Mouse (Mus musculus) embryonic facial prominence, embryonic 15.5 days (tissue): ENCODE data around the gene Anxa9. TPM values are rescaled to one million over a fixed set of nuclear protein-coding genes. Genes with fewer than 3 reads are reported as not detected.
A peak's percentile ranks its signal among the peaks of the same experiment; 100 is the strongest.
"Not testable (repeated sequence)": the region's sequence is repeated elsewhere in the genome, so short reads cannot be mapped to it uniquely, and the experiment has no call there.

Source experiments
- ATAC-seq: fragments of 200-750 bp; cut with Nextera tagmentation; 2 replicates; pipeline ENCODE4 v1.8.0; 2017; ENCODE audit warnings: low read depth, moderate TSS enrichment; ENCODE audit not compliant: insufficient number of reproducible peaks, low FRiP score, low TSS enrichment
- H3K27ac ChIP-seq: fragments of 300-500 bp; sonication (generic); replicated peaks from 2 replicates; pipeline ENCODE4 v1.5.1; 2015; ENCODE audit warnings: mild to moderate bottlenecking, inconsistent platforms
- H3K27me3 ChIP-seq: fragments of 300-500 bp; sonication (generic); 2 replicates; pipeline ENCODE4 v1.6.1; 2015; ENCODE audit warnings: inconsistent platforms
- H3K36me3 ChIP-seq: fragments of 300-500 bp; sonication (generic); 2 replicates; pipeline ENCODE4 v1.6.1; 2015; ENCODE audit warnings: mild to moderate bottlenecking, inconsistent platforms
- H3K4me1 ChIP-seq: fragments of 300-500 bp; sonication (generic); 2 replicates; pipeline ENCODE4 v1.6.1; 2015; ENCODE audit warnings: inconsistent platforms
- H3K4me2 ChIP-seq: fragments of 300-500 bp; sonication (generic); replicated peaks from 2 replicates; pipeline ENCODE4 v1.6.1; 2015; ENCODE audit warnings: mild to moderate bottlenecking, inconsistent platforms
- H3K4me3 ChIP-seq: fragments of 300-500 bp; sonication (generic); replicated peaks from 2 replicates; pipeline ENCODE4 v1.5.1; 2015; ENCODE audit warnings: mild to moderate bottlenecking, inconsistent platforms
- H3K9ac ChIP-seq: fragments of 300-500 bp; sonication (generic); 2 replicates; pipeline ENCODE4 v1.6.1; 2015; ENCODE audit warnings: inconsistent platforms
- H3K9me3 ChIP-seq: fragments of 300-500 bp; sonication (generic); replicated peaks from 2 replicates; pipeline ENCODE4 v1.6.1; 2016; ENCODE audit warnings: inconsistent platforms
- WGBS: fragments of 180-500 bp; shearing (Covaris S2); methylation state at CpG from one replicate; pipeline ENCODE4 v1.1.7; 2015; 5-methylcytosine and 5-hydroxymethylcytosine counted together
- polyA plus RNA-seq: library from polyadenylated mRNA; unstranded; fragments of >200 nt; fragmentation: Nextera tagmentation; extraction: Ambion mirVana; gene quantifications from 2 replicates; pipeline ENCODE4 v1.2.1, GENCODE M21; 2015

The Anxa9 gene
- 8.8 and 11.6 TPM in 2 replicates for polyA plus RNA-seq

DNA sequence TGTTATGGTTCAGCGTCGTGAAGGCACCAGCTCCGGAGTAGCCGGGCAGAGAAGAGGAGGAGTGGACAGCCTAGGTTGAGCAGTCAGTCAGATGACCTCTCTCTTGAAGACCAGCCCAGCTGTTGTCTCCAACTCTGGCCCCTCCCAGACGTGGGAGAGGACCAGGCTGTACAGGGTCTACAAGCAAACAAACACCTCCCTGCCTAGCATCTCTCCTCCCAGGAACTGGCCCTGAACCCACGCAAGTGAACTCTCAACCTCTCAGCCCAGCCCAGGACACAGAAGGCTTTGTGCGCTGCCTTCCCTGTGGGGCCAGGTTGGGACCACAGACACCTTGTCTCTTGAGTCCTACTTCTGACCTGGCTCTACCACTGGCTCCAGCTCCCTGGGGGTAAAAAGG lies at the start of gene Anxa9:
Gene Anxa9 (minus strand): TSS at position 77 of the 400 bp plus-strand sequence.
- H3K27ac ChIP-seq: peak within 1 kb of the TSS; percentile 17
- H3K27me3 ChIP-seq: no peaks in the 10 kb centered on the region
- H3K36me3 ChIP-seq: no peaks in the 10 kb centered on the region
- H3K9me3 ChIP-seq: no peaks in the 10 kb centered on the region
- peak; percentile 37; the same call in 1 of the 2 replicates for ATAC-seq
- H3K4me1 ChIP-seq: peaks cover 8% of the 10 kb centered on the region; the same call in 1 of the 2 replicates
- H3K4me3 ChIP-seq: no peak within 1 kb of the TSS
- no peak within 1 kb of the TSS for H3K4me2 ChIP-seq
- no peak within 1 kb of the TSS for H3K9ac ChIP-seq
- WGBS: 51% methylated on average over 7 of the region's 7 CpGs

DNA sequence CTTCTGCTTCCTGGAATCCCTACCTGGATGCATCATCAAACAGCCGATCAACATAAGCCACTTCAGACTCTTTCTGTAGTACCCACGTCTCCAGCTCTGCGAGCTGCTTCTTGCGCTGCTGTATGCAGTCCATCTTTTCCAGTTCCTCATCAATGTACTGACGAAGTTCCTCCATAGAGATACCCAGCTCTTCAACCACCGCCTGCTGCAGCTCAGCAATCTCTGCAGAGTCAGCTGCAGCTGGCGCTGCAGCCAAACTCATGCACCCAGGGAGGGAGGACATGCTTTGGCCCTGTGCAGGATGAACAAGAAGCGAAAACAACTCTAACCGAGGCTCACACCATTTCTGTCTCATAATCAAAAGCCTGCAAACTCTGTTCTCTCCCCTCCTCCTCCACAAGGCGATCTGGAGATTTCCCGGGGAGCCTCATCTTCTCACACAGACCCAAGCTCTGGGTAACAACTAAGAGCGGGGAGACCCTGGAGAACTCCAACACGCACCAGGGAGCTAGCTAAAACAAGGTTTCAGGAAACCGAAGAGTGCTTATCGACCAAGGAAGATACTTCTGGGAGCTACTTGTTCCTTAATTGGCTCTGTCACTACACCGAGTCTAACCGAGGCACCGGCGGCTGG lies 49.1 kb upstream of the Anxa9 start:
- H3K36me3 ChIP-seq: peaks cover 27% of the 10 kb centered on the region
- not testable (repeated sequence) for H3K9ac ChIP-seq, H3K9me3 ChIP-seq, H3K27ac ChIP-seq, H3K4me1 ChIP-seq, ATAC-seq, H3K27me3 ChIP-seq
- peak overlapping the region; percentile 34 for H3K4me2 ChIP-seq
- 23% methylated on average over 10 of the region's 19 CpGs for WGBS
- peak overlapping the region; percentile 49 for H3K4me3 ChIP-seq

DNA sequence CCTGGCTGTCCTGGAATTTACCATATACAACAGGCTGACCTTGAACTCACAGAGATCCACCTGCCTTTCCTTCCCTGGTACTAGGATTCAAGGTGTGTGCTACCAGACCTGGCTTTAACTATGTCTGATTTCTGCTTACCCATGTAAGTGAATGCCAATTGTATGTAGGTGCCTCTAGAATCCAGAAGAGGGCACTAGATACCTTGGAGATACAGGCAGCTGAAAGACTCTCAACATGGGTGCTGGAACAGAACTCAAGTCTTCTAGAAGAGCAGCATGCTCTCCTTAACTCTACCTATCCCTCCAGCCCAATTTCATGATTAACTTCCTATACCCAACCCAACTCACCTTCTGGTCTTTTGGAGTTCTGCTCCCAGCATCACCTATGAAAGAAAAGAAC lies 42.5 kb upstream of the Anxa9 start:
- no peaks in the 10 kb centered on the region for H3K27me3 ChIP-seq
- no peak overlapping the region for H3K4me3 ChIP-seq
- no peak overlapping the region for H3K4me2 ChIP-seq
- no peak overlapping the region for H3K9ac ChIP-seq
- peaks cover 85% of the 10 kb centered on the region for H3K36me3 ChIP-seq
- peaks cover 4% of the 10 kb centered on the region; the same call in 1 of the 2 replicates for H3K9me3 ChIP-seq
- no peak for ATAC-seq
- no peak overlapping the region for H3K27ac ChIP-seq
- H3K4me1 ChIP-seq: no peaks in the 10 kb centered on the region

DNA sequence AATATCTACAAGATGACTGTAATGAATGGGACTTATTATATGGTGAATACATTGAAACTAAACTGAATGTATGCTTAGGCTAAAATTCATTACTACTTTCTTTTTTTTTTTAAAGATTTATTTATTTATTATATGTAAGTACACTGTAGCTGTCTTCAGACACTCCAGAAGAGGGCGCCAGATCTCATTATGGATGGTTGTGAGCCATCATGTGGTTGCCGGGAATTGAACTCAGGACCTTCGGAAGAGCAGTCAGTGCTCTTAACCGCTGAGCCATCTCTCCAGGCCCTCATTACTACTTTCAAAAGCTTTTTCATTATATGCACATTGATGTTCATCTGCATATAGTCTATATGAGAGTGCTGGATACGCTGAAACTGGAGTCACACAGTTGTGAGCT lies 41.4 kb upstream of the Anxa9 start:
- H3K27me3 ChIP-seq, H3K9ac ChIP-seq, H3K4me3 ChIP-seq, ATAC-seq, H3K27ac ChIP-seq, H3K9me3 ChIP-seq, H3K4me1 ChIP-seq, H3K4me2 ChIP-seq: not testable (repeated sequence)
- peaks cover 86% of the 10 kb centered on the region for H3K36me3 ChIP-seq
- WGBS: 97% methylated on average over 5 of the region's 5 CpGs

DNA sequence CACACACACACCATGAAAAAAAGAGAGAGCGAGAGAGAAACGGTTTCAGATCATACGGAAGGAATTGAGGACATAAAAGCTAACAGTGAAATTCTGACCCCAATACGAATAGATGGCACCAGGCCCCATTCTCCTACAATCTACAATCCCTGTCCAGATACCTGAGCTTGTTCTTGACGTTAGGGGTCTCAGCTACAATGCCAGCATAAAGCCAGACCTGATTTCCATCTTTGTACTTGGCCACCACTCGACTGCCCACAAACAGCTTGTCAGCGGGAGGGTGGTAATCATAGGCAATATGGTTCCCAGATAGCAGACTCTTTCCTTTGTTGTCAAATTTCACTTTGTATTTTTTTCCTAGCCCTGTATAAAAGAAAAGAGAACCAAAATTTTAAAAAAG lies 39.5 kb upstream of the Anxa9 start:
- Histone ChIP-seq H3K4me1 (no peaks in the 10 kb centered on the region), H3K9ac (no peak overlapping the region), H3K36me3 (peaks cover 87% of the 10 kb centered on the region), H3K4me3 (no peak overlapping the region), H3K27ac (no peak overlapping the region), H3K9me3 (peaks cover 4% of the 10 kb centered on the region; the same call in 1 of the 2 replicates), H3K27me3 (no peaks in the 10 kb centered on the region), H3K4me2 (no peak overlapping the region)
- ATAC-seq: no peak
- WGBS: 91% methylated on average over 7 of the region's 7 CpGs

DNA sequence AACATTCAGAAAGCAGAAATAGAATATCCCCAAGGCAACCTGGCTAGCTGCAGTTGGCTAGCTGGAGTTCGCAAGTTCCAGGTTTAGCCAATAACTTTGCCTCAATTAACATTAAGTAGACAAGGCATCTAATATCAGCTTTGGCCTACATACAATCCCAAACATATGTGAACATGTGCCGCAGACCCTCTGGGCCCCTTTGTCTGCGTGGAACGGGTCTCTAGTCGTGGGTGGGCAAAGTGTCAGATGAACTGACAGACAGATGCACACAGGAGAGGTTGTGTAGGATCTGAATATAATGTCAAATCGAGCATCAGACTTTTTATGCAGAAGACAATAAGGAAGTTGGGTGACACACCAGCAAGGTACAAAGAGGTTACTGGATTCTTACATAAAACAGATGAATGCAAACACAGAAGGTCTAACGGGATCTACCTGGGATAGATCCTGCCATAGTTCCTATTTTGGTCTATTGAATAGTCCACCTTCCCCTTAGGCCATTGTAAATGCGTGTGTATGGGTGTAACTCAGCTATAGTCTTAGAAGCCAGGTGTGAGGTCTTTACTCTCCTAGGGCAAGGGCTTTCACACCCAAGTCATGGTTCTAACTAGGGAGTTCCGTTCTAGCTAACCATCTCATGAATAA lies 36.5 kb upstream of the Anxa9 start:
- H3K27me3 ChIP-seq, H3K27ac ChIP-seq, ATAC-seq, H3K4me3 ChIP-seq, H3K4me1 ChIP-seq, H3K9me3 ChIP-seq, H3K9ac ChIP-seq, H3K4me2 ChIP-seq: not testable (repeated sequence)
- peaks cover 90% of the 10 kb centered on the region for H3K36me3 ChIP-seq
- 88% methylated on average over 9 of the region's 9 CpGs for WGBS

DNA sequence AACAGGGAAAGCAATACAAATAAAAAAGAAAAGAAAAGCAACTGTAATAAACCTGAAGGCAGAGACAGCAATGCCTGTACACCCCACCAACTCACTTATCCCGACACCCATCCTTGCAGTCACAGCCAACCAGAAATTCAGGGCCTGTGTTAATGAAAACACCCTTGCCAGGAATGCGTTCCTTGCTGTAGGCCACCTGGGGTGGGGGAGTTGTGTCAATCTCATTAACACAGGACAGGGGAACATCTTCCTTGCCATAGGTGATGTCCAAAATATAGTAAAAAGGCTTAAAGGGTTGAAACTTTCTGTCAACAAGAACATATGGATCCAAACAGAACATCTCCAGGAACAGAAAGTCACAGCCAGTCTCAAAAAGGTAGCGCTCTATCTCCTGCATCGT lies 31.3 kb upstream of the Anxa9 start:
- H3K4me1 ChIP-seq: no peaks in the 10 kb centered on the region
- H3K36me3 ChIP-seq: peaks cover 96% of the 10 kb centered on the region
- 92% methylated on average over 4 of the region's 4 CpGs for WGBS
- no peak overlapping the region for H3K27ac ChIP-seq
- no peak overlapping the region for H3K4me2 ChIP-seq
- H3K9me3 ChIP-seq: no peaks in the 10 kb centered on the region
- no peak for ATAC-seq
- no peak overlapping the region for H3K9ac ChIP-seq
- H3K27me3 ChIP-seq: no peaks in the 10 kb centered on the region
- no peak overlapping the region for H3K4me3 ChIP-seq

DNA sequence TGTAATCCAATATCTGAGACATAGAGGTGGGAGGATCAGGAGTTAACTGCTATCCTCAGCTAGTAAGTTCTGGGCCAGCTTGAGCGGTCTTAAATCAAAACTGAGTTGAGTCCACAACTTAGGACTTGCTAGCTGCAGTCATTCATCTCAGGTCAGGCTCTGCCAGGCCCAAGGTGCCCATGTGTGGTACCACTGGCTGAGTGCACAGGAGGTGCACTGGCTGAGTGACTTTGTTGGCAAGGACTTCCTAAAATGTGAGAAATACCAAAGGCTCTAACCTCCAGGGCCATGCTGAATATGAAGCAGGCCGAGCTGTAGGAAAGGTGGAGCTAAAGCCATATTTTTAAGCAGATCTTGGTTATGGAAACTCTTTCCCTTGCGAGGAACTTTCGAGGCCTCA lies 30.4 kb upstream of the Anxa9 start:
- Histone ChIP-seq H3K9ac (no peak overlapping the region), H3K36me3 (peaks cover 96% of the 10 kb centered on the region), H3K4me3 (no peak overlapping the region), H3K4me1 (no peaks in the 10 kb centered on the region), H3K9me3 (no peaks in the 10 kb centered on the region), H3K4me2 (no peak overlapping the region), H3K27ac (no peak overlapping the region), H3K27me3 (no peaks in the 10 kb centered on the region)
- 94% methylated on average over 4 of the region's 4 CpGs for WGBS
- ATAC-seq: no peak

DNA sequence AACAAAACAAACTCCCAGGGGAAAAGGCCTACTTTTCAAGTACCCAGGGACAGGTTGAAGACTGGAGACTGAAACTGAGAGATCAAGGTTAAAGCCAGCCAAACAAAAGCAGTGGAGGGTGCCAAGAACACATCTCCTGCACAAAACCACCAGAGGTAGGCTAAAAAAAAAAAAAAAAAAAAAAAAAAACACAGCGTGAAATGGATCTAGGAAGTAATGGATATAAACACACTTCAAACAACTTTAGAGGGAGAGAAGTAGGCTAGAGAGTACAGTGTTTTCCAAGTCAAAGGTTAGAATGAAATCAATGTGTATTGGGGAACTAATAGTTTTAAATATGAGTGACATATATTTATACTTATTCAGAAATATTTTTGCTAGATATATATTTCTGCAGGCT lies 24.6 kb upstream of the Anxa9 start:
- no peak overlapping the region for H3K4me2 ChIP-seq
- ATAC-seq: no peak
- H3K9me3 ChIP-seq: no peaks in the 10 kb centered on the region
- no peaks in the 10 kb centered on the region for H3K4me1 ChIP-seq
- H3K36me3 ChIP-seq: peaks cover 87% of the 10 kb centered on the region
- WGBS: 60% methylated on average over 1 of the region's 1 CpGs
- no peak overlapping the region for H3K4me3 ChIP-seq
- no peak overlapping the region for H3K9ac ChIP-seq
- no peaks in the 10 kb centered on the region for H3K27me3 ChIP-seq
- H3K27ac ChIP-seq: no peak overlapping the region

DNA sequence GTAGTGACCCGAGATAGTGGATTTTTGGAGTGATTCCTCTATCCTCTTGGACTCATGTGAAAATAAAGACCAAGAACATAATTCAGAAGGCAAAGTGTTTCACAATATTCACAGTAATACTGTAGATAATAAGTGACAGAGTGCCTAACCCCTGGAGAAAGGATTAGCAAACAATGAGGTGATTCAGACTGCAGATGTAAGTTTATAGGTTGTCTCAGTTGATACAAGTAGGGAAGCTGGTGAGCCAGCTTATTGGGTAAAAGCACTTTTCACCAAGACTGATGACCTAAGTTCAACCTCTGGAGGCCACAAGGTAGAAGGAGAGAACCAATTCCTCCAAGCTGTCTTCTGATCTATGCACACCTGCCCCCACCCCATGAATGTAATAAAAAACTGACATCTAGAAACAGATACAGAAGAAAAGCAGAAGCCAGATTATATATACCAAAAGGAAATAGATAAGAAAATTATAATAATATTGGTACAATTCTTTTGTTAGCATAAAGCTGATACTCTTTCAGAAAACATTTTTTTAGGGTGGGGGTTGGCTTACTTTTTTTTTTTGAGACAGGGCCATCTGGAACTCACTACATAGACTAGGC lies 21.9 kb upstream of the Anxa9 start:
- no peak overlapping the region for H3K4me3 ChIP-seq
- no peaks in the 10 kb centered on the region for H3K27me3 ChIP-seq
- H3K4me1 ChIP-seq: no peaks in the 10 kb centered on the region
- WGBS: 87% methylated on average over 1 of the region's 1 CpGs
- H3K36me3 ChIP-seq: peaks cover 91% of the 10 kb centered on the region
- H3K9ac ChIP-seq: no peak overlapping the region
- no peak overlapping the region for H3K27ac ChIP-seq
- H3K9me3 ChIP-seq: no peaks in the 10 kb centered on the region
- no peak for ATAC-seq
- no peak overlapping the region for H3K4me2 ChIP-seq

DNA sequence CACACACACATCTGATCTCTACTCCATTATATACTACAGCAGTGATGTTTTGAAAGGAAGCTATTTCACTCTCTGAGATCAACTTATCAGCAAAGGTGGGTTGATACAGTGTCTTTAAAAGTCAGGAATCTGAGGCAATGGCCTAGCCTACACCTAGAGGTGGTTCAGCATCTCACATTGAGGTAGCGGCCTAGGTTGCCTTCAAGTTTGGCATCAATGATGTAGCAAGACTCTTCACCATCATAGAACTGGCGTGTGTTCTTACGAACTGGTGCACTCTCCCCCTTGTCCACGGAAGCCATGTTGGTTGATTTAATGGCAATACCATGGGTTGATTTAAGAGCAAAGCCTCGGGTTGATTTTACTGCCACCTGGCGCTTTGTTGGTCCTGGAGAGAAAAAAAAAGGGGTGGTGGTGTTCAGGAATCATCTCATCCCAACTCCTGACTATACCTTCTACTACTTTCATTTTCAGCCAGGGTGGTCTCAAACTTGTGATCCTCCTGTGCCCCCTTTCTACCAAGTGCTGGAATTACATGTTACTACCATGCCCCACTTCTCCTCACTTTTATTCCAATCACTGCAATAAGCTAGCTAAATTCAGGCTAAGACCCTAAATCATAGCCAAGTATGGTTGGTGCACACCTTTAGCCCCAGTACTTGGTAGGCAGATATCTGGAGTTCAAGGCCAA lies 17.6 kb upstream of the Anxa9 start:
- Histone ChIP-seq H3K4me1 (no peaks in the 10 kb centered on the region), H3K9me3 (no peaks in the 10 kb centered on the region), H3K27me3 (no peaks in the 10 kb centered on the region), H3K9ac (no peak overlapping the region), H3K27ac (no peak overlapping the region), H3K36me3 (peaks cover 95% of the 10 kb centered on the region), H3K4me2 (no peak overlapping the region), H3K4me3 (no peak overlapping the region)
- ATAC-seq: no peak
- WGBS: 91% methylated on average over 6 of the region's 6 CpGs
